Mouse (Mus musculus) brain, adult 2 months (tissue): ENCODE measurements around the gene Olfr711.
"Not testable (repeated sequence)": the region's sequence is repeated elsewhere in the genome, so short reads cannot be mapped to it uniquely, and the experiment has no call there.

ENCODE experiments used
- DNase-seq: peaks from one replicate; pipeline ENCODE4 v3.0.0; 2011; ENCODE audit warnings: low read depth, low spot score

Gene Olfr711

DNA sequence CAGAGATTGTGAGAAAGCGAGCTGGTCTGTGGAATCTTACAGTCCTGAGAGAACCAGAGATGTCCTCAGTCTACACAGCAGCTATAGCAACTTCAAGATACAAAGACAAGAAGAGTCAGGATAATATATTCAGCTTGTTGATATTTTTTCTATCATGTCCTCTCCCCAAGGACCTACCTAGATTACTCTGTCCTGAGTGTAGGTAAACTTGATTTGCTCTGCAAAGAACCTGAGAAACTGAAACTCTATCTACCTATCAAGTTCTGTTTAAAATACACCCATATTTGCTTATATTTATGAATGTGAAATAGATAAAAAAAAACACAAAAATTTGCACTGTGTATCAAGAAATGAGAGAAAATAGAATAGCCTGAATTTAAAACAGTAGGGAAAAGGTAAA is at the start of gene Olfr711:
Gene Olfr711 (minus strand): TSS at position 101 of the 400 bp plus-strand sequence.
- no peak for DNase-seq

GRCm38 (mm10) chr7:107005972-107006371 is 30.7 kb upstream of the Olfr711 start, which contains the start of gene Olfr2:
Olfr2 (minus strand) TSS chr7:107006072.
- DNase-seq: no peak

GRCm38 (mm10) chr7:107004169-107004568 is 28.9 kb upstream of the Olfr711 start:
- no peak for DNase-seq

GRCm38 (mm10) chr7:107000798-107001197 is 25.5 kb upstream of the Olfr711 start:
- no peak for DNase-seq

GRCm38 (mm10) chr7:106985236-106985635 is 10.0 kb upstream of the Olfr711 start:
- no peak for DNase-seq

GRCm38 (mm10) chr7:106967503-106967902 is 7.8 kb downstream of the Olfr711 start:
- DNase-seq: peak; percentile 3

GRCm38 (mm10) chr7:106963837-106964236 is 11.4 kb downstream of the Olfr711 start, which contains the start of gene Olfr6:
Olfr6 (minus strand) TSS chr7:106963937.
- DNase-seq: no peak

- DNase-seq: no peak
Measured at GRCm38 (mm10) chr7:106948212-106948611, 27.0 kb downstream of the Olfr711 start, which contains the start of gene Olfr710. Olfr710 (minus strand) TSS chr7:106948312.

DNA sequence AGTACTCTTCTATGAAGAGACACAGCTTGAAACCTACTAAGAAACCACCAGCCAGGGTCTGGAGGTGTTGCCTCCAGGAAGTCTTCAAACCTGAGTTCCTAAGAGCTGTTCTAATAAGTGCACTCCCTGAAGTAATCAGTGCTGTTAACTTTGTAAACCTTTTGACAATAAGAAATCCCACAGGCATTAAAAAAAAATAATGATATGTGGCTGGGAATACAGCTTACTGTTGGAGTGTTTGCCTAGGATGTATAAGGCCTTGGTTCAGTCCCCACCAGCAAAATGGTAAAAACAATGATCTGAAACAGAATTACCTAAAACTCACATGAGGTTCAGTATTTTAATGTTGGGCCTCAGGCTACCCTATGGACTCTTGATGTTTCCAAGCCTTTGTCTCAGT is 43.1 kb downstream of the Olfr711 start, which contains the start of gene Olfr709-ps1:
Gene Olfr709-ps1 (minus strand): TSS at position 101 of the 400 bp plus-strand sequence.
- no peak for DNase-seq

DNA sequence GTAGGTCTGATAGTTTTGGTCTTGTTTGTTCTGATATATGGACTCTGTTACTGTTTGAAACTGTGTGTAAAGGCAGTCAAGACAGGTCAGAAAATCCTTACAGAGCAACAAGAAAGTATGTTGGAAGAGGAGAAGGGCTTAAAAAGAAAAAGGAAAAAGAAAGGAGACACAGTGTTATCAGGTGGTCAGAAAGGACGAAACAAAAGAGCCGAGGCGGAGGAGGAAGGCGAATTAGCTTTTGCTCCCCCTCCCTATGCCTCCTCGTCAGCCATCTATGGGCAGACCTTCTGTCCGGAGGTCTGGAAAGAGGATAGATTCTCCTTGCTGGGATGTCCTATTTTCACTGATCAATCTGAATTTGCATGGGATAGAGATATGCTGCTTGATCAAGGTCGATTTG is 54.3 kb downstream of the Olfr711 start:
- not testable (repeated sequence) for DNase-seq
